Mouse (Mus musculus) thymus, postnatal 0 days (tissue): ENCODE data around the gene Ska2. TPM values are rescaled to one million over a fixed set of nuclear protein-coding genes. Genes with fewer than 3 reads are reported as not detected.
A peak's percentile ranks its signal among the peaks of the same experiment; 100 is the strongest.

Experiments
- DNase-seq: peaks from one replicate; pipeline ENCODE4 v3.0.0-alpha.2; 2015; ENCODE audit warnings: low spot score
- microRNA counts: library from miRNA; unstranded; fragments of <30 nt; microRNA quantifications from one replicate; lab custom pipeline; 2015
- microRNA-seq: library from miRNA; unstranded; fragments of <30 nt; microRNA quantifications from one replicate; pipeline ENCODE4, GENCODE M21; 2016; ENCODE audit warnings: borderline number of aligned reads
- polyA plus RNA-seq: library from polyadenylated mRNA; unstranded; fragments of >200 nt; fragmentation: Nextera tagmentation; extraction: Ambion mirVana; gene quantifications from 2 replicates; pipeline ENCODE4 v1.2.1, GENCODE M21; 2015

Gene Ska2
- polyA plus RNA-seq, 1 experiment from 2014 or later = 59.6 TPM

DNA sequence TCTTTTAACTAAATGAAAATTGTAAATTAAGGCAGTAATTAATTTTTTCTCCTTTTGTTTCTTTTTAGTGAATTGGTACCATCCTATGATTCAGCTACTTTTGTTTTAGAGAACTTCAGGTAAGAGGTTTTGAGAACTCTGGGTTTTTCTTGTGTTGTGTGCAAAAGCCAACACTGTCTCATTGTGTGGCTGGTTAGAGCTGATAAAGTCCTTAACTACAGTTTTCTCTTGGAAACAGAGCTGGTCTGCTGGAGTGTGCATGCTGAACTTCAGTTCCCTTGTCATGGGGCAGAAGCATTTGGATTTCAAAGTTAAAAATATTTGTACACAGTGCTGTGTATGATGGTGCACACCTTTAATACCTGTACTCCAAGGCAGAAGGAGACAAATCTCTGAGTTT is 54.7 kb downstream of the Ska2 start:
- no peak for DNase-seq

DNA sequence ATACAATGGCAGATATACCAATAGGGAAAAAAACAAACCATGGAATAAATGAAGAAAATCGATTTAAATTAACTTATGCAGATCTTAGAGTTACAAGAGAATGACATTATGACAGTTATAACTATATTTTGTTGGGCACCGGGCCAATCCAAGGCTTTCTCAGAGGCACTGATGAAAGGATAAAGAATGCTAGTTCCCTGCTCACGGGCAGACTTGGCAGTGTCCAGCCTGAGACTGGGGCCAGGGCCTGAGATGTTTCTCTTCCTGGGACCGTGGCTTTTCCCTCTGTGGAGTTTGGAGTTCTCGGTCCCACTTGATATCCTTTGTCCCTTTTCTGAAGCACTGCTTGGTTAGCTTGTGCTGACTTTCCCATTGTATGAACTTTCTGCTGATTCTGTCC is 64.6 kb downstream of the Ska2 start:
- DNase-seq = no peak

MicroRNAs encoded within 50 kb of the gene (microRNA counts, 519-probe panel; counts per million panel counts)
- 7,178 counts per million, percentile 94 among the panel's probes with 10 or more counts for microRNA mmu-miR-301a (lab: Ali Mortazavi, UCI)

Small RNAs within 50 kb of the gene (microRNA-seq; reads per million reads assigned to microRNA genes)
- 2,339 reads per million, percentile 79 among the genes with 10 or more reads in this experiment for gene Mir301

Other genes with a start within 250 kb of the Ska2 start
- 9.5 and 9.6 TPM in 2 replicates for gene Ypel2, start 115.5 kb upstream of the Ska2 start, polyA plus RNA-seq
- 12.6 and 14.6 TPM in 2 replicates for gene Gdpd1, start 35.2 kb upstream of the Ska2 start, polyA plus RNA-seq
- gene Smg8, start 22.5 kb upstream of the Ska2 start, polyA plus RNA-seq = 17.1 and 17.9 TPM in 2 replicates
- 5.6 and 5.8 TPM in 2 replicates for gene Prr11, start 526 bp upstream of the Ska2 start, polyA plus RNA-seq
- 26.4 and 27.1 TPM in 2 replicates for gene Trim37, start 17.8 kb downstream of the Ska2 start, polyA plus RNA-seq
- 2.1 and 2.4 TPM in 2 replicates for gene Ppm1e, start 249.8 kb downstream of the Ska2 start, polyA plus RNA-seq